Mouse (Mus musculus) brown adipose tissue, adult 24 weeks (tissue): ENCODE data around the gene Cabp2. TPM values are rescaled to one million over a fixed set of nuclear protein-coding genes. Genes with fewer than 3 reads are reported as not detected.
"Not testable (repeated sequence)": the region's sequence is repeated elsewhere in the genome, so short reads cannot be mapped to it uniquely, and the experiment has no call there.

Experiments
- H3K27ac ChIP-seq: fragments of 200-500 bp; replicated peaks from 2 replicates; pipeline ENCODE4 v1.5.1; 2012; ENCODE audit warnings: low read depth, mild to moderate bottlenecking, low read length
- H3K4me1 ChIP-seq: fragments of 200-500 bp; 2 replicates; pipeline ENCODE4 v1.6.1; 2012; ENCODE audit warnings: low read length, mixed read lengths; ENCODE audit not compliant: control insufficient read depth, insufficient read depth, insufficient read length
- H3K4me3 ChIP-seq: fragments of 200-500 bp; 2 replicates; pipeline ENCODE4 v1.5.1; 2012; ENCODE audit warnings: low read depth, mild to moderate bottlenecking, low read length, moderate library complexity; ENCODE audit not compliant: insufficient read depth
- polyA plus RNA-seq: library from polyadenylated mRNA; stranded (reverse); fragments of >200 nt; gene quantifications from 2 replicates; pipeline ENCODE4 v1.2.4, GENCODE M21; 2012; ENCODE audit not compliant: missing spikeins, insufficient read depth, insufficient read length

Gene Cabp2
- polyA plus RNA-seq, 1 experiment = not detected

DNA sequence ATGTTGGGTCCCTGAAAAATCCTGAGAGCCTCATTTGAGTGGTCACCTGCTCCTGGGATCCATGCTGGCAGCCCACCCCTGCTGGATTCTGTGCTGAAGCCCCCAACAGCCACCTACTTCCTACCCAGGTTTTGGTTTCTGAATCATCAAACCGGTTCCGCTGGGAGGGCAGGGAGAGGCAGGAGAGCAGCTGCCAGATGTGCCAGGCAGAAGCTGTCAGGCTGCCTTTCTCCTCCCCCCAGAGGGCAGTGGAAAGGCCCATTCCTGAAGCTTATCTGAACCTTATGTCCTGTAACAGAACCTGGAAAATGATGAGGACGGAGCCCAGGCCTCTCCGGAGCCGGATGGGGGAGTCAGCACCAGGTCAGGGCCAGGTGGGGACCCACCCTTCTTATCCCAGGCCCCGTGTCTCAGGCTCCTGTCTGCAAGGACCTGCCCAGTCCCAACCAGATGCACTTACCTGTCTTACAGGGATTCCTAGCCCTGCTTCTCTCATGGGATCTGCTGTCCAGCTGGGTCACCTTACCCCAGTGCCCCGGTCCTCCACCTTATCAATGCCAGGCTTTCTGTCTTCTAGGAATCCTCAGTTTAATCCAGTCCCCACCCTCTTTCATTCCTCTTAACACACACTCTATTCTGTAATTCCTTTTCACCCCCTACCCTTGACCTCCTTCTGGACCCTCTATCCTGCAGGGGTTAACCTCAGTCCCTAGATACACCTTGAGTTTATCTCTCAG, 45.5 kb downstream of the Cabp2 start:
- peaks cover 8% of the 10 kb centered on the region for H3K4me1 ChIP-seq
- H3K4me3 ChIP-seq = peak overlapping the region; percentile 92
- no peak overlapping the region for H3K27ac ChIP-seq

DNA sequence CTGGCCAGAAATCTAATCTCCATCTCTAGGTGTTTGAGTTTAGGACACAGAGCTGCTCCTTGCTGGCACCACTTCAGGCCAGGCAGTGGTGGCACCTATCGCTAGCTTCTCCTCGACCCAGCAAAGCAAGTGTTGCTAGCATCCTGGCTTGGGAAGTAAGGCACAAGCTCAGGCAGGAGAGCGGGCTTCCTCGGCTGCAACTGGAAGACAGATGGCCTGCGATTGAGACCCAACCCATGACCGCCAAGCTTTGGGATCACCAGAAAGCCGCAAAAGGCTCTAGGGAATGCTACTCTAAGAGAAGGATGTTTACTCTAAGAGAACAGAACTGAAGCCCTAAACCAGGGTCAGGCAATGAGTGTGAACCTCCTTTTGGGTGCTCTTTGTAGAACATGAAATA, 48.1 kb downstream of the Cabp2 start:
- Histone ChIP-seq H3K27ac (no peak overlapping the region), H3K4me1 (peaks cover 8% of the 10 kb centered on the region), H3K4me3 (no peak overlapping the region)

DNA sequence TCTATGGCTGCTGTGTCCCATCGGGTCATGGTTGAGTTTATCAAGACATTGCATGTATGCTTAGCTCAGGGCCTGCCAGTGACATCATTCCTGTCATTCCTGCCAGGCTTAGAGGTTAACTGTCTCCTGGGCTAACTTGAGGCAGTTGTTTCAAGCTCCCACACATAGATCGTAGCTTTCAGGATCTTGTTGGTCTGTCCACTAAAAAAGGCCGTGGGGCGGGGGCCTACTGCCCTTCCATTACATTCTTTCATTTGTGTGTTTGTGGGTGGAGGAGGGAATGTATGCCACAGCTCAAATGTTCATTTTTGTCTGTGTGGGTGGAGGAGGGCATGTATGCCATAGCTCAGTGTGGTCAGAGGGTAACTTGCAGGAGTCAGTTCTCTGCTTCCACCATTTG, 48.7 kb downstream of the Cabp2 start:
- H3K4me3 ChIP-seq = no peak overlapping the region
- peaks cover 13% of the 10 kb centered on the region for H3K4me1 ChIP-seq
- H3K27ac ChIP-seq = no peak overlapping the region

DNA sequence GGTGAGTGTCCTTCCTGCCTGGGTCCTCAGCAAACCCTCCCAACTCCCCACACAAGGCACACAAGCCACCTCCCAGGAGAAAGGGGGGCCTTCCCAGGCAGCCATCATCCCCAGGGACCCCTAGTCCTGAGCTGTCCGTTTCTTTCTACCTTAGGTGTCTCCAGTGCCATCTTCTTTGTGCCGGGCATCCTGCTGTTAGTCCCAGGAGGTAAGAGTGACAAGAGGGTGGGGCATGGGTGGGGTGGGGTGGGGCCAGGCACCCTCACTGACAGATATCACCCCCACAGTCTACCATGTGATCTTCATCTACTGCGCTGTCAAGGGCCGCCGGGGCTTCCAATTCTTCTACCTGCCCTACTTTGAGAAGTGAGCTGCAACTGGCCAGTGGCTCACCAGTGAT, 49.7 kb downstream of the Cabp2 start:
- Histone ChIP-seq H3K4me3 (no peak overlapping the region), H3K27ac (no peak overlapping the region)

DNA sequence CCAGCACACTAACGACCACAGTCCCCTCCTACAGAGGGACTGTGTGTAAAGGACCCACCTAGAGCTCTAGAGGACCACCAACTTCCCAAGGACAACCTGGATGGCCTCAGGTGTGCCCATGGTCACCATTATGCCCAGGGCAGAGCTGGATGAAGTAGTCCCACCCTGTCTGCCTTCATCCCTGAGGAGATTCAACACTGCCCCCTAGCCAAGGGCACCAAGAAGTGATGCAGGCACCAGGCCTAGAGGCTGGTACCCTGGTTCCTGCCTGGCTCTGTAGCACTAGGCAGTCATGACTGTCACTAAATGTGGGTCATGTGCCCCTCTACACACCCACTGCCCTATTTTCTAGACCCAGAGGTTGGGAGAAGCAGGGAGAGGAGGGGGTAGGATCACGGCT, 50.4 kb downstream of the Cabp2 start:
- Histone ChIP-seq H3K4me1 (peaks cover 15% of the 10 kb centered on the region), H3K4me3 (no peak overlapping the region), H3K27ac (no peak overlapping the region)

More for the DNA sequence above, 49.7 kb downstream of the Cabp2 start:
- H3K4me1 ChIP-seq = peaks cover 15% of the 10 kb centered on the region

DNA sequence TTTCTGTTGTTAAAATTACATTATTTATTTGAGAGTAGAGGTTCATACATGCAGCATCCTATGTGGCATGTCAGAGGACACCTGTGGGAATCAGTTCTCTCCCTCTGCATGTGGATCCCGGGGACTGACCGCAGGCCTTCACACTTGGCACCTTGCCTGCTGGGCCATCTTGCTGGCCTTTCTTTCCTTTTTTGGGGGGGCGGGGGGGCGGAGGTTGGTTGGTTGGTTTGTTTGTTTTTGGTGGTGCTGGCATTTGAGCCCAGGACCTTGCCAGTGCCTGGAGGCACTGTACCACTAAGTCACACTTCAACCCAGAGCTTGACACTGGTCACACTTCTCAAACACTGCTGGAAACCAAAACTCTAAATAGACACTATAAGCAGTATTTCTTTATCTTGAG, 53.0 kb downstream of the Cabp2 start:
- Histone ChIP-seq H3K4me3 (no peak overlapping the region), H3K27ac (no peak overlapping the region), H3K4me1 (peaks cover 7% of the 10 kb centered on the region)

DNA sequence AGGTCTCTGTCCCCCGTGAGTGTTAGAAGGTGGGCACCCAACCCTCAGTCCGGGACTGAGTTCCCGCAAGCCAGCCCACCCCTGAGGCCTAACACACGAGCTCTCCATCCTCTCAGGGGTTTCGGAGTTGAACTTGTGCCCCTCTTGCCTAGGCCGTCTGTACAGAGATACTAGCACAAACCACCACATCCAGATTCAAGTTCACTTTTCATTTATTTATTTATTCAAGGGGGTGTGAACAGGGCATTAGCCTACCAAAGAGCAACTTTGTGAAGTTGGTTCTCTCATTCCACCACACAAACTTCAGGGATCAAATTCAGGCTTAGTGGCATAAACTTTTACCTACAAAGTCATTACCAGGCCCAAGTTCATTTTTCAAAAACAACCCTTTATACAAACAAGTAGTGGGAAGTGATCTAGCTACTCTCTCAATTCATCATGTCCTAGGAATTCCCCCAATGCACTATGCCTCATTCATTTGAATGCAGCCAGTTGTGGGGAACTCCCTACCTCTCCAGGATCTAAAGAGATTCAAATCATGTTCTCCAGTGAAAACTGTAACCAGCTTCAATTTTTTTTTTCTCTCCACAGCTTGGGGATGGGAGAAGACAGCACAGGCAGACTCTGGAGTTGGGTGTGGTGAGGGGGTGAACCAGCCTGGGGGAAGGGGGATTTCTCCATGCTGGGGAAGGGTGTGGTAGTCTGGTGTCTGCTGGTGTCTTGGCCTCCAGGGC, 54.0 kb downstream of the Cabp2 start:
- not testable (repeated sequence) for H3K4me3 ChIP-seq, H3K4me1 ChIP-seq
- H3K27ac ChIP-seq = peak overlapping the region; percentile 76

DNA sequence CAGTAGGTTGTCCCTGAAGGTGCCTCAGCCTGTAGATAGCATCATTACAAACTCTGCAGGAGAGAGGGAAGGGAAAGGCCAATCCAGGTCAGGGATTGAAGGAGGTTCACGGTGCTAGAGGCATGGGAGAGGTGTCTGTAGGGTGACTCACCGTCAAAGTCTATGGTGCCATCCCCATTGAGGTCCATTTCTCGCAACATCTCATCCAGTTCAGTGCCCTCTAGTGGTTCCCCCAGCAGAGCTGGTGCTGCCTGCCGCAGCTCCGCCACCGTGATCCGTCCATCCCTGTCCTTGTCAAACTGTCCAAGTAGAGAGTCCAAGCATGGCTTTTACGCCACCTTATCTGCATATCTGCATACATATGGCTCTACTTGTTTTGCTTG, 54.6 kb downstream of the Cabp2 start:
- H3K4me1 ChIP-seq, H3K27ac ChIP-seq, H3K4me3 ChIP-seq: not testable (repeated sequence)

DNA sequence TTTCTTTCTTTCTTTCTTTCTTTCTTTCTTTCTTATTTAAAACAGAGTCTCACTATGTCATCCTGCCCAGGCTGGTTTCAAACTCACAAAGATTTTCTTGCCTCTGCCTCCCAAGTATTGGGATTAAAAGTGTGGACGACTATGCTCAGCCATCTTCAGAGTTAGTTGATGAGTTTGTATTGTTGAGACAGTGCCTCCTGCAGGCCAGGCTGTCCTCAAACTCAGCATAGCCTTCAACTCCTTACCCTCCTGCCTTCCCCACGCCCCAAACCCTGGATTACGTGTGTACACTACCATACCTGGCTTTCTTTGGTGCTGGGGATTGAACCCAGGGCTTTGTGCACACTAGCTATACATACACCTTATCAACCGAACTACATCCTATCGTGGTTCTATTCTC, 55.1 kb downstream of the Cabp2 start:
- Histone ChIP-seq H3K27ac (no peak overlapping the region), H3K4me1 (peaks cover 7% of the 10 kb centered on the region), H3K4me3 (no peak overlapping the region)

Other genes starting within 250 kb of the Cabp2 start
- 6.9 and 11.2 TPM in 2 replicates for gene Chka, start 229.8 kb upstream of the Cabp2 start, polyA plus RNA-seq
- 5.3 and 7.7 TPM in 2 replicates for gene Tcirg1, start 174.4 kb upstream of the Cabp2 start, polyA plus RNA-seq
- 1,010 and 1,143 TPM in 2 replicates for gene Ndufs8, start 168.8 kb upstream of the Cabp2 start, polyA plus RNA-seq
- gene Aldh3b1, start 151.8 kb upstream of the Cabp2 start, polyA plus RNA-seq = 1.8 and 2.2 TPM in 2 replicates
- 25.3 and 25.4 TPM in 2 replicates for gene Unc93b1, start 146.4 kb upstream of the Cabp2 start, polyA plus RNA-seq
- not detected in 2 replicates for gene Aldh3b3, start 122.9 kb upstream of the Cabp2 start, polyA plus RNA-seq
- gene Aldh3b2, start 109.2 kb upstream of the Cabp2 start, polyA plus RNA-seq = 6.9 and 13.4 TPM in 2 replicates
- 33.3 and 40.6 TPM in 2 replicates for gene Acy3, start 95.0 kb upstream of the Cabp2 start, polyA plus RNA-seq
- not detected in 2 replicates for gene Tbx10, start 88.8 kb upstream of the Cabp2 start, polyA plus RNA-seq
- 24.5 and 49.5 TPM in 2 replicates for gene Nudt8, start 81.0 kb upstream of the Cabp2 start, polyA plus RNA-seq
- gene Gm49405, start 81.0 kb upstream of the Cabp2 start, polyA plus RNA-seq = not detected in 2 replicates
- gene Doc2g, start 78.3 kb upstream of the Cabp2 start, polyA plus RNA-seq = 1.1 and 1.8 TPM in 2 replicates
- 1,127 and 1,213 TPM in 2 replicates for gene Ndufv1, start 68.8 kb upstream of the Cabp2 start, polyA plus RNA-seq
- 362 and 451 TPM in 2 replicates for gene Gstp1, start 43.6 kb upstream of the Cabp2 start, polyA plus RNA-seq
- gene Gstp2, start 35.6 kb upstream of the Cabp2 start, polyA plus RNA-seq = 14.8 and 26.0 TPM in 2 replicates
- 2.3 and 4.2 TPM in 2 replicates for gene Gstp3, start 22.0 kb upstream of the Cabp2 start, polyA plus RNA-seq
- 78.5 and 101 TPM in 2 replicates for gene Cdk2ap2, start 15.6 kb downstream of the Cabp2 start, polyA plus RNA-seq
- 14.8 and 17.2 TPM in 2 replicates for gene Pitpnm1, start 18.4 kb downstream of the Cabp2 start, polyA plus RNA-seq
- gene Aip, start 44.3 kb downstream of the Cabp2 start, polyA plus RNA-seq = 62.7 and 65.2 TPM in 2 replicates
- gene Gpr152, start 58.2 kb downstream of the Cabp2 start, polyA plus RNA-seq = not detected in 2 replicates
- not detected in 2 replicates for gene Cabp4, start 62.5 kb downstream of the Cabp2 start, polyA plus RNA-seq
- gene Coro1b, start 67.0 kb downstream of the Cabp2 start, polyA plus RNA-seq = 103 and 112 TPM in 2 replicates
- gene Ptprcap, start 72.0 kb downstream of the Cabp2 start, polyA plus RNA-seq = 1.3 and 3.3 TPM in 2 replicates
- gene Rps6kb2, start 81.8 kb downstream of the Cabp2 start, polyA plus RNA-seq = 17.2 and 17.7 TPM in 2 replicates
- 2.1 and 3.1 TPM in 2 replicates for gene Carns1, start 93.9 kb downstream of the Cabp2 start, polyA plus RNA-seq
- gene Tbc1d10c, start 109.7 kb downstream of the Cabp2 start, polyA plus RNA-seq = 0.83 TPM in 1 of 2 replicates, not detected in the other
- gene Ppp1ca, start 110.5 kb downstream of the Cabp2 start, polyA plus RNA-seq = 265 and 309 TPM in 2 replicates
- gene Rad9a, start 120.1 kb downstream of the Cabp2 start, polyA plus RNA-seq = 4.4 and 7.6 TPM in 2 replicates
- not detected in 2 replicates for gene Clcf1, start 132.7 kb downstream of the Cabp2 start, polyA plus RNA-seq
- gene AC109138.7, start 132.8 kb downstream of the Cabp2 start, polyA plus RNA-seq = not detected in 2 replicates
- 63.7 and 81.4 TPM in 2 replicates for gene Pold4, start 150.3 kb downstream of the Cabp2 start, polyA plus RNA-seq
- gene Ssh3, start 187.6 kb downstream of the Cabp2 start, polyA plus RNA-seq = 3.3 and 4.8 TPM in 2 replicates
- 0.87 TPM in 1 of 2 replicates, not detected in the other for gene Ankrd13d, start 201.6 kb downstream of the Cabp2 start, polyA plus RNA-seq
- gene Grk2, start 224.6 kb downstream of the Cabp2 start, polyA plus RNA-seq = 30.7 and 35.9 TPM in 2 replicates